Mouse (Mus musculus) thymus, postnatal 36 days (tissue): ENCODE measurements at regions not wholly inside any gene's neighbourhood (a gene's known extent, or its start where the extent isn't known, plus 50 kb on each side); places are given as distances from the start of the nearest gene placed in this dataset.

ENCODE experiments used
- DNase-seq, 2 experiments: peaks; one replicate each; pipeline ENCODE4 v3.0.0; 2022; ENCODE audit warnings: mixed read lengths in 2 of 2

DNA sequence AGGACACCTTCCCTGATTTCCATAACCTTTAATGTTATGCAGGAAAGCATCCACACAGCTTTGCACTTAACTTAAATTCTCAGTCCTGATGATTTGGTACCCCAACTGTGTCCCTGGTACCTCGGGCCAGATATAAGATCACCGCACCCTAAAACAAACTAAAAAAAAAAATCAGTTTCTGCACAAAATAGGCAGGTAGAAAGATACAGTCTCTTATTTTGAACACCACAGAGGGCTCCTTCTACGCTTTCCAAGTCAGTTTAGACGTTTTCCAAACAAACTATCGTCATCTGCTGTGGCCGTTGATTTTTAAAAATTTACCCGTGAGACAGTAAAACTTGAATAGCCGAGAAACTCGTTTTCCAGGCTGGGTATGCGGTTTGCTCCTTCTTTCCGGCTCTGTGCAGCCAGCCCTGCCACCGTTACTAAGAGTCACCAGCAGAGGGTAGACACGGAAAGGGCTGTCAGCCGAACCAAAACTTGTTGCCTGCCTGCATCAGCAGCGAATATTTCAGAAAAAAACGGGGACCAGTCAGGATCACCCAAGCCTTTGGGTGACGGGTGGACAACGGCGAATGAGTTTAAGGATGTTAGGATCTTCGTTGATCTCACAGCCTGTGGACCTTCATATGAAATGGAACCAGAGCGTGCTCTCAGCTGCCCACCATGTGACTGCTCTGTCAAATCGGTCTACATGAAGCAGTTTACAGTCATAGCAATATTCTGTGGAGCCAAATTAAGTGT, 74.4 kb upstream of the Gpc5 start:
- peak; percentile 60 to 61 for DNase-seq

DNA sequence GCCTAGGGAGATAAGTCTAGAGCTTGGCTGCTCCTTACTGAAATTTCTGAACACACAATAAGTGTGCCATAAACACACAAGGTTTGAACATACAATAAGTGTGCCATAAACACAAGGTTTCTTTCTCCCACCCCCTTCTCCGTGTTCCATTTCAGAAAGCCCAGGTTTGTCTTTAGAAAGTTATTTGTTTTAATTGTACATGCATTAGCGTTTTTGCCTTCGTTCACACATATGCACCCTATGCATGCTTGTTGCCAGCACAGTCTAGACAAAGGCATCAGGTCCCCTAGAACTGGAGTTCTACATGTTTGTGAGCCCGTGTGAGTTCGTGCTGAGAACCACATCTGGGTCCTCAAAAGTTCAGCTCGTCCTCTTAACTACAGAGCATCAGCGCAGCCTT, 64.0 kb upstream of the Gpc5 start:
- no peak for DNase-seq

DNA sequence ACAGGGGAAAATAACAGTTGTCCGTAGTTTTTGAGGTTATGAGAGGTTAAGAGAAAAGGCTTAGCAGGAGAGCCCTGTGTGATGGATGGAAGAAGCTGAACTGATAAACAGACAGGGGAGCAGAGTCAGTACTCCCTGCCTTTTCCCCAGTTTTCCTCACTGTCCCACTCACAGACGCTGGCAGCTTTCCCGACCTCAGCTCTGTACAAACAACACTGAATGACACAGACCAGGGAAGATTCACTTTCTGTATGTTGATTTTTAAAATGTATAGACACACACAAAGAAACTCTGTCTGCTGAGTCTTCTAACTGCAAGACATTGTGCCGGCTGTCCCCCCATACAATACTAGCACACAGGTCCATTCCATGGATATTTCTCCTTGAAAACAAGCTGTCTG, 60.3 kb upstream of the Gpc5 start:
- no peak for DNase-seq

DNA sequence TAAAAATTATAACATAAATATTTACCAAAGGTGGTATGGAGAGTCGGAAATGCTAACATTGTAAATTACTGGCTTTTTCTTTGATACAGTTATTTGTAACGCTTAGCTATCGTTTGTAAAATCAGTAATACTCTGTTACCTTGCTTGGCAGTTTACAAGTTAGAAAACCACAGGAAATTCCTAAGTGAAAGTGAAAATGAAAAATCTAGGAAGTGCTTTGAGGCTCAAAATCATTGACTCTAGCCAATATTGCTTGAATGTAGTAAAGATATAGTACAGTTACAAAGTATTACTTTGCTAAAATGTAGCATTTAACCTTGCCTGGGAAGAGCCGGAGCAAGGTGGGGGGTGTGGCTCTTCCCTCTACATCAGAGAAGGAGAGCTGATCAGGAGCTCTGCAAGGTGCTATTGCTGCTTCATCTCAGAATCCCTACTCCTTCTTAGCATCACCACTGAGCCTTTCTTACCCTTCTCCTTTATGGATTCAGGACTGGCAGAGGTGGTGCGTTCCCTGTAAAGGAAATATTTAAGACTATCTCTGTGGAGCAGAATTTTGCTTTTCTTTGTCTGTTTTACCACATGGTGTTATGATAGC, 58.5 kb upstream of the Gpc5 start:
- no peak for DNase-seq

DNA sequence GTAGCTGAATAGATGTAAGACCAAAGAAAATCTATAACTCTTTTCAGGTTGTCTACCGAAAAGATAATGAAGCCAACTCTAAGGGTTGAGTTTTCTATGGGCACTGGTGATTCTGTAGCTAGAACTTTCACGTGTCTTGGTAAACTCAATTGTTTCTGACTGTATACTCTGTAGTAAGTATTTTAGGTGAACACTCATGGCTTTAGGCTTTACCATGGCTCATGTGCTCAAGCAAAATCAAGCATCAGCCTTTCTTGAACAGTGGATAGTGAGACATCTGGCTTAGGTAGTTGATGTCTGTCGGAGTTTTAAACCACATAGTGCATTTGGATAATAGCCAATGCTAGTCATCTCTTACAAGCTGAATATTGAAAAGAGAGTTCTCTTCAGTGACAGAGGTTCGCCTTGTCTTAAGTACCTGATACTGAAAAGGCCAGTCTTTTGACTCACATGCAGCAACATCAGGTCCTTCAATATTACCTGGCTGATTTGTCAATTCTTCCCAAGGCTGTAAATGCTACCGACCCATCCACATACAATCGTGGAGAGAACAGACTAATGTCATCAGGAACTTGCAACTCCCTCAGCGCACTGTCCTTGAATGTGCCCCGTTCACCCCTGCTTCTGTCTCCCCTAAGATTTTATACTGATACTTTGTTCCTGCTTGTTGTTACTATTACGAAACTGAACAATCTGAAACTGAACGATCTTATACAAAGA, 57.1 kb upstream of the Gpc5 start:
- DNase-seq = no peak

DNA sequence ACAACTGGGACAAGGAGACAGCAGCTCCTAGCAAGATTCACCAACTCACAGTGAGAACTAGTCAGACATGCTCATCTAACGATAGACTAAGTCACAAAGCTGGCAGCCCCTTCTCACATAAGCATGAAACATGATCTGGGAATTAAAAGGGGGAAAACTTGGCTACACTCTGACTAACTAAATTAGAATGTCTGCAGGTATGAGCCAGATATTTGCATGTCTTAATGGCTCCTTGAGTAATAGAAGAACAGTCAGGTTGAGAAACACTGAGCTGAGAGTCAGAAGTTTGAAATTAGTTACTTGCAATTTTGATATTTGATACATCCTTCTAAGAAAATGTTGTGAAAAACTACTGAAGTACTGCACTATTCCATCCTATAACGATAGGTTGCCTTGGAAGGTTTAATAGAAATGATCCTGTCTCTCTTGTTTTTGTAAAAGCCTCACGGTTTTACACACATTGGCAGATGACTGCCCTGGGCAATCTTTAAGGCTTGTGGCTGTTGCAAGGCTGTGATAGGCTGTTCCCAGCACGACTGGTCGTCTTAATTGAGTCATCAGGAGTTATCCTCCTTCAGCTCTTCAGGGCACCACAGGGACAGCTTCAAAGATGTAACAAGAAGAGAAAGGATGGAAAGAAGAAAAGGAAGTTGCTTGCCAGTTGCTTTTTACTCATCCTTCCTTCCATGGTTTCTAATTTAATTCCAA, 54.8 kb upstream of the Gpc5 start:
- DNase-seq = no peak

DNA sequence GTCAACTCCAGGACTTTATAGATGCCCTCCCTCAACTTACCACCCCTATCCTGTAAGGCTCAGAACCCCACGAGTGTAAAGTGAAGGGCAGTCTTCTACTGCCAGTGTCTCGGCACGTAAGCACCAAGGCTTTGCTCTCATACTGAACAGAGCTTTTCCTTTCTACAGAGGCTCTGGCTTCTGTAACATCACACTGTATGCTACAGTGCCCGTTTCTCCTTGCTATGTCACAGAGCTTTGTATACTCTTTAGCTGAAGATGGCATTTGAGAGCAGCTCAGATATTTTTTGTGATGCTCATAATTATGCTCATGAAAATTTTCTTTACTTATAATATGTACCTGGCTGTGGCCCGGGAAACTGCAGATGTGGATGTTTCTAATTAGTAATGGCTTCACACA, 53.2 kb upstream of the Gpc5 start:
- DNase-seq = no peak

DNA sequence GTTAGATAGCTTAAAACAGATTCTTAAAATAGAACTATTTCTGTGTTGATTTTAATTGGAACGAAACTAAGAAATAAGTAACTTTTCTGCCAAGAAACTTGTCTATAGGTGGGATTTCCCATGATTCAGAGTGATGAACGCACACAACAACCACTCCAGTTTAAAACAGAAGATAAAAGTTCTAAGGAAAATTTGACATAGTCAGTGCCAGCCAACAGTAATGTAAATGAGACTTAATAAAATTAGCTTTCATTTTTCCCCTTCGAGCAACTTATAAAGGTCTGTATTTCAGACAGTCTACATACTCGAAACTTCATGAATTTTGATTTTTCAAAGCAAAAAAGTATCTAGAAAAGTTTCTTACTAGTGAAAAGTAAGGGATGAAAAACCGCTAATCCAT, 52.5 kb upstream of the Gpc5 start:
- DNase-seq = no peak

DNA sequence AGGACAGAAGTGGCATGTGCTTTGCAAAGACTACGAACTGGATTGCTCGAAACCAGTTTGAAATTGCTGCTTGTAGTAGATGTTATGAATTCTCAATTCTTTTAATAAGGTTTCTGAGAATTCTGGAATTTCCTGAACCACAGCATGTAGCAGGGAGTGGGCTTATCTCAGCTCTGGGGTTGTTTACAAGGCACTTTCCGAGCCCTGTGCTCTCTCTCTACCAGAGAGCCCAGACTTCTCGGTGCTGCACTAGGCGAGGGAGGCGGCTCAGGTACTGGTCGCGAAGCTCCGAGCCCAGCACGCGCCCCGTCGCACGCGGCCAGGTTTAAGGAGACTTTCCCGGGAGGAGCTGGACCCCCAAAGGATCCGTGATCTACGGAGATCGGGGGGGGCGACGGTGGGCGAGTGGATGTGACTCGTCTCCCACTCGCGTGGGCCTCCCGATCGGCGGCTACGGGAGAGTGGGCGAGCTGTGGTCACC, 51.9 kb upstream of the Gpc5 start:
- no peak for DNase-seq

DNA sequence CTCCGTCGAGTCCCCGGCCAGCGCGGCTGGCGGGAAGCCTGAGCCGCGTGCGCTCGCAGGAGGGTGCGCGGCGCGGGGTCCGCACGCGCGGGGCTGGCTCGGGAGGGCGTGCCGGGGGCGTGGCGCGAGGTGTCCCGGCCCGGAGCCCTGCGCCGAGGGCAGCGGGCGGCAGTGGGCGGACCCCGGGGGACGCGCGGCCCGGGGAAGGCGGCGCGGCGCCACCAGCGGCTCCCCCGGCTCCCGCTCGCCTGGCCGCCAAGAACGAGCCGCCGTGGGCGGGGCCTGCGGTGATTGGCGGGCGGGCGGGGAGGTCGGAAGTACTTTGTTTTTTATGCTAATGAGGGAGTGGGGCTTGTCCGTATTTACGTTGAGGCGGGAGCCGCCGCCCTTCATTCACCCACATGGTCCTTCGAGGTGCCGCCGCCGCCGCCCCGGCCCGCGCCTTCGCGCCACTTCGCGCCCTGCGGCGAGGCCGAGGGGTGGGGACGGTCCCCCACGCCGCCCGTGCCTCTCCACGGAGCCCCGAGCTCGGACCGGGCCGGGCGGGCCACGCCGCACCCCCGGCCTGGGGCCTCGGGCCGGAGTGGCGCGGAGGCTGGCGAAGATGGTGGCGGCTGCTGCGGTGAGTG, 51.3 kb upstream of the Gpc5 start:
- peak; percentile 89 to 93 for DNase-seq

DNA sequence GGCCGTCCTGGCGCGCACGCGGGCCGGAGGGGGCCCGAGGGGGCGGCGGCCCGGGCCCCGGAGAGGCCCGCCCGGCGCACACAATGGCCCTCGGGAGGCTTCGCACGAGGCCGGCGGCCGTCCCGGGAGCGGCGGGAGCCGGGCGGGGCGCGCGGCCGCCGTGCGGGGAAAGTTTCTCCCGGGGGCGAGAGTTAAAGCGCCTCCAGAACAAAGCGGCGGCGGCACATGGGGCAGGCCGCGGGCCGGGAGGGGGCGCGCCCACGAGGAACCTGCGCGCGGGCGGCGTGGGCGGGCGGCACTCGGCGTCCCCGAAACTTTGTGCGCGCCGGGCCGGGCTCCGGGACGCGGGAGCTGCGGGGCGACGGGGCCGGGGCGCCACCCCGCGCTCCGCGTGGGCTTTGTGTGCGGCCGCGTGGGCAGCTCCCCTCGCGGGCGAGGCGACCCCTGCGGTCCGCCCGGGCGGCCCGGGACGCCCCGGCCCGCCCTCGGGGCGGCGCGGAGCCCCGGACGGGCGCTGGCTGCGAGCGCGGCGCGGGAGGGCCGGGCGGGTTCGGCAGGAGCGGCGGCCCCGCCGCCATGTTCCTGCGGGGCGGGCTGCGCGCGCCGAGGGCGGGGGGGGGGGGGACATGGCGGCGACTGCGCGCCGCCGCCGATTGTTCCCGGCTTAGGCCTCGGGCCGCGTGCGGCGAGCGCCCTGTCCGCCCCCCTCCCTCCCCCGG, 50.5 kb upstream of the Gpc5 start:
- peak; percentile 61 to 69 for DNase-seq

DNA sequence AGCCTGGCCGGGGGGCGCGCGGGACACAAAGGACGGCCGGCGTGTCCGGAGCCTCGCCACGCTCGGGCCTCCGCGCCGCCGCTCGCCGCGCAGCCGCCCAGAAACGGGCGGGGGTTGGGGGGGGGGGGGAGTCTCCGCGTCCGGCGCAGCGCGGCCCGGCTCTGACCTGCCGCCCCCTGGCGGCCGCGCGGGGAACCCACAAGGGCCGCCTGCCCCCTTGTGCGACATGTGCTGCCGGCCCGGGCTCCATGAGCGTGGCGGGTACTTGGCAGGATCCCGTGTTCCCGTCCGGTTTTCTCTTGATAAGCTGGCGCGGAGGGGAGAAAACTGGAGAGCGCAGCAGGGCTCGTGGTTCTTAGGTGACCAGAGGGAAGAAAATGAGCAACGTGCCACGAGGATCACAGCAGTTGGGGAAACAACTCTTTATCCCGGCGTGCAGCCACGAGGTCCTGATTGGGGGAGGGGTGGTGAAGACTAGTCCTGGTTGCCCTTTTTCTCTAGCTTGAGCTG, 49.9 kb upstream of the Gpc5 start:
- peak; percentile 83 to 86 for DNase-seq
